Mouse (Mus musculus): Measurements from ENCODE around the gene G6pc3.

DNA sequence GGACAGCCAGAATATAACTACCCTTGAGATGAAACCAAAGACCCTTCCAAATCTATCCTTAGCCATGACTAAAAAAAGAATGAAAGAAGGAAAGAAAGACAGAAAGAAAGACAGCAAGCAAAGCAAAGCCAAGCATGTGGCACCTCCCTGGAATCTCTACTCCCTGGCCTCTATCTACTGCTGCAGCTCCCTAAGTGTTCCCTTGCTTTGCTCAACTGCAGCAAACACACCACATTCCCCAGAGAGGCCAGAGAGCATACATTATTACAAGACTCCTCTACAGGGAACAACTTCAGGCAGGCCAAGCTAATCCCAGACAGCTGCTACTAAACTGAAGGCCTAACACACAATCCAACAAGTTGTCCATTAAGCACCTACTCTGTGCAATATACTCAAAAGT lies 9.6 kb upstream of the G6pc3 start:
- TF ChIP-seq CTCF (conservative IDR thresholded peaks at IDR 0.05 in 1 of 2, IDR thresholded peaks at IDR 0.05 in 1 of 2; ENCODE audit: low read depth in 2 of 2, low read length in 2 of 2): no peak
- TF ChIP-seq SMC3 (IDR thresholded peaks at IDR 0.05; ENCODE audit: low read depth, low read length): no peak
- no peak for TF ChIP-seq E2F4 (IDR thresholded peaks at IDR 0.05; ENCODE audit: insufficient replicate concordance, low read depth, low read length)
- no peak for TF ChIP-seq KAT2A (IDR thresholded peaks at IDR 0.05; ENCODE audit: insufficient replicate concordance, low read length)
- no peak for TF ChIP-seq EP300 (IDR thresholded peaks at IDR 0.05; ENCODE audit: low read length)
- TF ChIP-seq POLR2AphosphoS2 (IDR thresholded peaks at IDR 0.05; ENCODE audit: low read depth, low read length): no peak
- no peak for TF ChIP-seq ZNF384 (IDR thresholded peaks at IDR 0.05; ENCODE audit: low read depth, low read length)

All from CH12.LX (cell line).